Mouse (Mus musculus): ENCODE measurements around the gene Spdya. TPM values are rescaled to one million over a fixed set of nuclear protein-coding genes. Genes with fewer than 3 reads are reported as not detected.
"Not testable (repeated sequence)": the region's sequence is repeated elsewhere in the genome, so short reads cannot be mapped to it uniquely, and the experiment has no call there.

Gene Spdya
- polyA plus RNA-seq, 2 experiments, result 0.04 to 0.11 TPM

DNA sequence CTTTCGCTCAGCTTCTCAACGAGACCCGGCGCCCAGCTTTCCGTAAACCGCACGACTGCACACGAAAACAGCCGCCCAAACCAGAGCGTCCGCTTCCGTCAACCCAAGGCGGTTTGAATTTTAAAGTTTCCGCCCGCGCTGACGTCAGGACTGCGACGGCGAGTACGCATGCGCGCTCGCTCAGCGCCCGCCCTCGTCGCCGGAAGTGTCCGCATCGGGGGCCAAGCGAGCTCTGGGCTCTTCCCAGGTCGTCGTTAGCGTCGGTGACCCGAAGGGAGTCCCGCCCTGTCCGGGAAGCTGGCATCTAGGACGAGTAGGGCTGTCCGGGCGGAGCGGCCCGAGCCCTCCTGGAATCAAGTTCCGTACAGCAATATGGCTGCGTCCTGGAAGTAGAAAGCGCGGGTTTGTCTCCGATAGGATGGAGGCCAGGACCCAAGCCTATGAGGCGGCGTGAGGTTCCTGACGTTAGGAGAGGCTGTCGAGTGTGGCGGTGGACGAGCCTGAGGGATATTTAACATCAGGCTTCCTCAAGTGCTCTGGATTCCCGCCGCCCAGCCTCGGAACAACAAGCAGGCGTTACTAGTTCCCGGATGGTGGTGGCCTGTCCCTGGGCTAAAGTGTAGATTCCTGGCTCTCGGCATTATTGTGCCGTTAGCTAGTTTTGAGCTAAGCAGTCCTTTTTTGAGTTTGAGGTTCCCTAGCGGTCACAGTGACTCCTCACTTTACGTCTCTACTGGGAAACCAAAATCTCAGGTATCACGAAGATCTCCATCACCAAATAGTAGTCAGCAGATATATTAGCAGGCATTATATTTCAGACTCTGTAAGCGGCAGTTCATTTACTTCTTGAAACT is 24.9 kb upstream of the Spdya start, which contains the start of gene Ndc80:
Gene Ndc80 (minus strand): TSS at position 147 of the 854 bp plus-strand sequence.
- H3K9me3 ChIP-seq (ENCODE audit: control insufficient read depth, low read length), result no peaks in the 10 kb centered on the region
- H3K27ac ChIP-seq, result peak within 1 kb of the TSS; percentile 81
- ATAC-seq (ENCODE audit: insufficient read depth) (peak; percentile 90), DNase-seq (ENCODE audit: low read depth in 3 of 3, low spot score in 3 of 3) (peak; percentile 81 to 85 (median 82))
- TF ChIP-seq EP300 (IDR thresholded peaks at IDR 0.05; ENCODE audit: low read depth), result no peak
- no peak; the same call in none of the 2 replicates for TF ChIP-seq CTCF (IDR thresholded peaks at IDR 0.05; ENCODE audit: low read depth)
- peak within 1 kb of the TSS; percentile 81 to 83 for H3K4me3 ChIP-seq (ENCODE audit: insufficient read depth in 1 of 2, low read depth in 2 of 2, low read length in 2 of 2)
- H3K4me1 ChIP-seq (replicated peaks; ENCODE audit: control insufficient read depth in 2 of 2, insufficient read depth in 2 of 2, low read length in 1 of 2), result peaks cover 9 to 14% of the 10 kb centered on the region in 2 experiments
- H3K27me3 ChIP-seq (ENCODE audit: control insufficient read depth, insufficient read depth, low read length), result no peaks in the 10 kb centered on the region
- peak within 1 kb of the TSS; percentile 87 for H3K9ac ChIP-seq (replicated peaks)
- peak within 1 kb of the TSS; percentile 81 for H3K4me2 ChIP-seq (ENCODE audit: low read depth)
- under 1% methylated on average over 66 of the region's 66 CpGs for WGBS (ENCODE audit: insufficient replicate concordance)
- peaks cover 15% of the 10 kb centered on the region for H3K36me3 ChIP-seq (replicated peaks; ENCODE audit: control insufficient read depth, insufficient read depth, low read depth)

DNA sequence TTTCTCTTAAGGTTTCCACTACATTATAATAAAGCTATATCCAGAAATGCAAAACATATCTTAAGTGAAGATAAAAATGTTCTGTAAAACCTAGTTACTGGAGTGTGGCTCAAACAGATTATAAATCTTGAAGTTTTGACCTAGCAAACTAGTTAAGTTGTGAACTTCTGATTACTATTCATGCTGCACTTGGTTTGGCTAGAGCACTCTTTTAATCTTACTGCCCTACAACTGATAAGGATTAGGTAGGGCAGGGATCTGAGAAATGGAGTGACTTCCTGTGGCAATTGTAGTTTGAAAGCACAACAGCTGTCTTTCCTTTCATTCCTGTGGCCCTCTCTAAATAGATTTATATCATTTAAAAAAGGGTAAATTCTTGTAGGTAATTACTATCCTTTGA is 23.8 kb upstream of the Spdya start:
- DNase-seq (ENCODE audit: low read depth in 3 of 3, low spot score in 3 of 3) (no peak), ATAC-seq (ENCODE audit: insufficient read depth) (no peak)
- no peak for TF ChIP-seq CTCF (IDR thresholded peaks at IDR 0.05; ENCODE audit: low read depth)
- peaks cover 9 to 14% of the 10 kb centered on the region in 2 experiments for H3K4me1 ChIP-seq (replicated peaks; ENCODE audit: control insufficient read depth in 2 of 2, insufficient read depth in 2 of 2, low read length in 1 of 2)
- no peak overlapping the region; a peak in 1 of 4 replicates for H3K4me3 ChIP-seq (ENCODE audit: insufficient read depth in 1 of 2, low read depth in 2 of 2, low read length in 2 of 2)
- H3K9me3 ChIP-seq (ENCODE audit: control insufficient read depth, low read length), result no peaks in the 10 kb centered on the region
- H3K27ac ChIP-seq, result no peak overlapping the region
- H3K4me2 ChIP-seq (ENCODE audit: low read depth), result peak overlapping the region; percentile 81; the same call in 1 of the 2 replicates
- no peaks in the 10 kb centered on the region for H3K27me3 ChIP-seq (ENCODE audit: control insufficient read depth, insufficient read depth, low read length)
- no peak overlapping the region for H3K9ac ChIP-seq (replicated peaks)
- H3K36me3 ChIP-seq (replicated peaks; ENCODE audit: control insufficient read depth, insufficient read depth, low read depth), result peaks cover 7% of the 10 kb centered on the region

DNA sequence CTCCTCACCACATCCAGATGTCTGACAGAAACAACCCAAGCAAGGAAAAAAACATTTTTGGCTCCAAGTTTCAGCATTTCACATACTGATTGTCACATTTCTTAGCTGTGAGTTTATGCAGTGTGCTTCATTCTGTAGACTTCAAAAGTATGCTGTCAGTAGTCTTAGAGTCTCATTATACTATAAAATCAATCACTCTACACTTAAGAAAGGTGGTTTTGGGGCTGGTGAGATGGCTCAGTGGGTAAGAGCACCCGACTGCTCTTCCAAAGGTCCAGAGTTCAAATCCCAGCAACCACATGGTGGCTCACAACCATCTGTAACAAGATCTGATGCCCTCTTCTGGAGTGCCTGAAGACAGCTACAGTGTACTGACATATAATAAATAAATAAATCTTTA is 16.3 kb upstream of the Spdya start:
- H3K4me2 ChIP-seq (ENCODE audit: low read depth); H3K9me3 ChIP-seq (ENCODE audit: control insufficient read depth, low read length); DNase-seq (ENCODE audit: low read depth in 3 of 3, low spot score in 3 of 3); H3K36me3 ChIP-seq (replicated peaks; ENCODE audit: control insufficient read depth, insufficient read depth, low read depth); ATAC-seq (ENCODE audit: insufficient read depth); H3K27ac ChIP-seq; H3K4me1 ChIP-seq (replicated peaks; ENCODE audit: control insufficient read depth in 2 of 2, insufficient read depth in 2 of 2, low read length in 1 of 2); H3K27me3 ChIP-seq (ENCODE audit: control insufficient read depth, insufficient read depth, low read length); H3K9ac ChIP-seq (replicated peaks); H3K4me3 ChIP-seq (ENCODE audit: insufficient read depth in 1 of 2, low read depth in 2 of 2, low read length in 2 of 2): not testable (repeated sequence)
- WGBS (ENCODE audit: insufficient replicate concordance), result 70% methylated on average over 1 of the region's 1 CpGs

DNA sequence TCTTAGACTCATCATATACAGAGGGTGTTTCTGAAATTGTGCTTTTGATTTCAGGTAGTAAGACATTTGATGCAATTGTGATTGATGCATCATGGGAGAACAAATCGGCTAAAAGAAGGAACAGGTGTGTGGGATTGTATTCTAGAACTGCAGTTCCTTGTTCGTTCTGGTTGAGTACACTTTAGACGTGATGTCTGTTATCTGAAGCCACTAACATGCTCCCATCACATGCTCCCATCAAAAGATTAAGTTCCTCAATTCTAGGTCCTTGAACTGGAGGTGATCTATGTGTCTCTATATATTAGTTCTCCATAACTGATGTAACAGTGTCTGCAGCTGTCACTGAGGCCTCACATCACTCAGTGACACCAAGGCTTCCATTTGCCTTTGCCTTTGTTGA is 14.7 kb upstream of the Spdya start:
- Histone ChIP-seq H3K9me3 (ENCODE audit: control insufficient read depth, low read length) (no peaks in the 10 kb centered on the region), H3K27ac (no peak overlapping the region), H3K4me3 (ENCODE audit: insufficient read depth in 1 of 2, low read depth in 2 of 2, low read length in 2 of 2) (no peak overlapping the region), H3K4me1 (replicated peaks; ENCODE audit: control insufficient read depth in 2 of 2, insufficient read depth in 2 of 2, low read length in 1 of 2) (no peaks in the 10 kb centered on the region), H3K4me2 (ENCODE audit: low read depth) (no peak overlapping the region), H3K27me3 (ENCODE audit: control insufficient read depth, insufficient read depth, low read length) (no peaks in the 10 kb centered on the region), H3K36me3 (replicated peaks; ENCODE audit: control insufficient read depth, insufficient read depth, low read depth) (no peaks in the 10 kb centered on the region), H3K9ac (replicated peaks) (no peak overlapping the region)
- no peak for ATAC-seq (ENCODE audit: insufficient read depth)
- DNase-seq (ENCODE audit: low read depth in 3 of 3, low spot score in 3 of 3), result no peak
- WGBS (ENCODE audit: insufficient replicate concordance), result 47% methylated on average over 3 of the region's 3 CpGs
- TF ChIP-seq EP300 (IDR thresholded peaks at IDR 0.05; ENCODE audit: low read depth) (no peak), CTCF (IDR thresholded peaks at IDR 0.05; ENCODE audit: low read depth) (no peak)

DNA sequence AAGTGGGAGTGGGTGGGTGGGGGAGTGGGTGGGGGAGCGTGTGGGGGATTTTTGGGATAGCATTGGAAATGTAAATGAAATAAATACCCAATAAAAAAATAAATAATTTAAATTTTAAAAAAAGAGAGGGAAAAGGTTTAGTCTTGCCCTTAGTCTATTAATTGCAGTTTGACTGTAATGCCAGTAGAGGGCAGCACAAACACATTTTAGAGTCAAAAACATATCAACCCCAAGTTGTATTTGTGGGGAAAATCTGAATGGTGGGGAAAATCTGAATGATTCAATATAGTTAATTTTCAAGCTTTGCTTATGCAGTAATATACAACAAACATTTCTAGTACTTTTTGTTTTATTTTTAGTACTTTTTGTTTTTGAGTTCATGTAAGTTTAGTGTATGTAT is 3.3 kb upstream of the Spdya start:
- ATAC-seq (ENCODE audit: insufficient read depth) (no peak), DNase-seq (ENCODE audit: low read depth in 3 of 3, low spot score in 3 of 3) (no peak)
- H3K9me3 ChIP-seq (ENCODE audit: control insufficient read depth, low read length), result no peaks in the 10 kb centered on the region
- WGBS (ENCODE audit: insufficient replicate concordance), result 0% methylated on average over 1 of the region's 1 CpGs
- no peaks in the 10 kb centered on the region for H3K36me3 ChIP-seq (replicated peaks; ENCODE audit: control insufficient read depth, insufficient read depth, low read depth)
- peaks cover 24% of the 10 kb centered on the region for H3K27me3 ChIP-seq (ENCODE audit: control insufficient read depth, insufficient read depth, low read length)
- H3K4me1 ChIP-seq (replicated peaks; ENCODE audit: control insufficient read depth in 2 of 2, insufficient read depth in 2 of 2, low read length in 1 of 2), result peaks cover 4 to 6% of the 10 kb centered on the region in 2 experiments
- no peak overlapping the region for H3K4me3 ChIP-seq (ENCODE audit: insufficient read depth in 1 of 2, low read depth in 2 of 2, low read length in 2 of 2)
- H3K27ac ChIP-seq, result no peak overlapping the region
- TF ChIP-seq EP300 (IDR thresholded peaks at IDR 0.05; ENCODE audit: low read depth) (no peak), CTCF (IDR thresholded peaks at IDR 0.05; ENCODE audit: low read depth) (peak; percentile 60; the same call in 1 of the 2 replicates)
- H3K4me2 ChIP-seq (ENCODE audit: low read depth), result no peak overlapping the region
- no peak overlapping the region for H3K9ac ChIP-seq (replicated peaks)

Measured in liver, embryonic 14.5 days (tissue).